Mouse (Mus musculus) testis, postnatal 14 days (tissue): ENCODE measurements around the gene Faim2.

Experiments
- DNase-seq: peaks from one replicate; pipeline ENCODE4 v3.0.0; 2021; ENCODE audit warnings: low spot score

The Faim2 gene

DNA sequence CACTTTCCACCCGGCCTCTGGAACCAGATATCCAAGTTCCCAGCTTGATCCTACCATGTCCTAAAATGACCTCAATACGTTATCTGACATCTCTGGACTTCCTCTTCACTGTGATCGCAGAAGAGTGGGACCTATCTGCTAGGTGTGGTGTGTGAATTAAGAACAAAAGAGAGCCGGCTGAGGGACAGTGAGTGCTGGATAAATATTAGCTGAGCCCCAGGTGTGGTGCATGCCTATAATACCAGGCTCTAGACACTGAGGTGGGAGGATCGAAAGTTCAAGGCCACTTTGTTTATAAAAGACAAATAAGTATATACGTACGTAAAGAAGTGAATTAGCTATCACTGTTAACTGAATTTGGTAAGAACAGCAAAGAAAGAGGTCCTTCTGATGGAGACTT, 18.1 kb downstream of the Faim2 start:
- no peak for DNase-seq

DNA sequence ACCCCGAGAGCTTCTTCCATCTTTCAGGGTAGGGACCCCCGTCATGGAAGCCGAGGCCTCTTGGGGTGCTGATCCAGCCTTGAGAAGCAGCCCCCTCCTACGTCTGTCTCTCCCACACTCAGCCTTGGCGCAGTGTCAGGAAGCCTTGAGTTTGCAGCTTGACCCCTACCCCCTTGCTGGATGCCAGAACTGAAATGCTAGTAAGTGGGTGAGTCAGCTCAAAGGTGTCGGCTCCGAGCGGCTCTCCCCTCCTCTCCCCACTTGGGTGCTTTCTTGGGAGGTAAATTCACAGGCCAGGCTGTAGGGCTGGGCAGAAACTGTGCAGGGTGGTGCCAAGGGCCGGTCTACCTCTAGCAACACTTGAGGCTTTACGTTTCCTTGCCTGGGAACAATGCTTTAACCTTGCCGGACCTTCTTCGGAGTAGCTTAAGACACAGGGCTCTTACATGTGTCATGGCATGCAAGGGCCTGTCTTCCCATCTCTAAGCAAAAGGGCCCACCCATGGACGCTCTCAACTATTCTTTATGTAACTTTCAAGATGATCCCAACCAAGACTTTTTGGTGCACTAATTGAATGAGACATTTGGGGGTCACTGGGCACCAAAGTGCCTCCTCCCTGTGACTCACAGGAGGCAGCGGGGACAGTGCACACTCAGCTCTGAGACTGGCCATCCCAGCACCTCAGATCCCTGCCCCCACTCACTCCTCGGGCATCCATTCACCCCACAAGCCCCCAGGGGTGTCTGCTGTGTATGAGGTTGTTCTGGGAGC, 22.5 kb downstream of the Faim2 start:
- DNase-seq, result no peak

DNA sequence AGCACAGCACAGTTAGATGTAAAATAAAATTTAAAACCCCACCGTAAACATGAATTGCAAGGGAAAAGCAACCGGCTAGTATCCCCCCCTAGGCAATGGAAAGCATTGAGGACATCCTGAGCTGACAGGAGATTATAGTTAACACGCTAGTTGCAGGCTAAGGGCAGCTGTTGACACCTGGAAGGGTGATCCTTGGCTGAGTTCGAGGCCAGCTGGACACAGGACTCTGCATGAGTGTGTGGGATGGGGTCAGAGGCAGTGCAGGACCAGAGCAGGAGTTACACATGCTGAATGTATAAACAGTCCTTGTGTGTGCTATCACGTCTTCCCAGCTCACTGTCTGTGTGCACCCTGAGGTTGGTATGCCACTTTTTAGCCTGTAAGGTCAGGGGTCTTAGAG, 24.7 kb downstream of the Faim2 start:
- no peak for DNase-seq

DNA sequence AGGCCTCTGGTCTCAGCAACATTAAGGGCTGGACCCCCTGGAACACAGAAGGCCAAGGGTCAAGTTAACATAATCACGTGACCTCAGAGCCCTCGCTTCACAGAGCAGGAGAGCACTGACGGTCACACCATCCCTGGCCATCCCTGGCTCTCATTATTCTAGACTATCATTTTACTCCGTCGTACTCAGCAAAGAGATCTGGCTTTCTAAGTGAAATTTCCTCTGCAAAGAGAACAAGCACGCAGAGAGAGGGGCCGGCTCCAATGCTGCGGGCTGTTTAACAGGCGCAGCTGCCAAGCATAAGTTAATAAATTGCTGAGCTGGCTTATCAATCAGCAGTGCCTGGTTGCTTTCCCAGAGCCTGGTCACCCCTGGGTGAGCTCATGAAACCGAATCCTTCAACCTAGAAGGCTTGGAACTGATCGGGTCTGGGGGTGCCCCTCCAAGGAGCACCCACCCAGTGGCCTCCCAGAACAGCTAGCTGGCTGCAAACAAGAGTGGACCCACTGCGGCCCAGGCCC, 25.6 kb downstream of the Faim2 start:
- DNase-seq, result no peak

DNA sequence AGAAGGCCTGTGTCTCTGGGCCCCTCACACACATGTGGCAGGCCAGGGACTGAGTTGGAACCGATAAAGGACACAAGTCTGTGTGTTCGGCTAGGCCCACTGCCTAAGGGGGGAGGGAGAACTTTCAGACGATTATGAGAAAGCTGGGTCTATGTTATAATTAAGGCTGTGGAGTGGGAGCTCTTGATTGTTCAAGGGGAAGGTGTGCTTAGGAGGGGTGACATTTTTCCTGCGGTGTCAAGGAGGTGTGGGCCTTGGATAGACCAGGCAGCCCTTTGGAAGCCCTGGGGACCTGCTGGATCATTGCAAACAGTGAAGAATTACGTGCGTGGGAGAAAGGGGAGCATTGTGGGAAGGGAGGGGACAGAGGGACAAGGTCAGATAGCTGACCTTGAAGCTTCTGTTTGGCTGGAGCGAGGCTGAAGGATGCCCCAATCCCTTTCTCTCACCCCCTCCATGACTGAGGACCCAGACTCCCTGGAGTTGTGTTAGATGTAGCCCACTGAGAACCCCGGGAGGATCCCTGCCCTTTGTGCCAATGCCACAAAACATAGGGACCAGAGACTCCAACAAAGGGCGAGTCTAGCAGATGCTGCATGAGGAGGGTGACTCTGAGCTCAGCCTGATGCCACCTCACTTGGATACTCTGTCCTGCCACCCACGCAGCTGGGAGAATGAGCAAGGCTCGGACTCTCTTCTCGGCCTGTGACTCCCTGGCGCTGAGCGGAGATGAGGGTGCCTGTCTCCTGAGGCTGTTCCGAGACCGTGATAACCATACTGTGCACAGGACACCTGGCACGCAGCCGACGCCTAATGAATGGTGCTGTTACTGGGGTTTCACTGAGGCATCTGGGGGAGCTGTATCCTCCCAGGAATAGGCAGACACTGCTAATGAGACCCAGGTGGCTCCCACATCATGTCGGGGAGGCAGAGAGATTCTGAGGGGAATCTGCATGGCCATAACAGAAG, 26.4 kb downstream of the Faim2 start:
- peak; percentile 86 for DNase-seq

DNA sequence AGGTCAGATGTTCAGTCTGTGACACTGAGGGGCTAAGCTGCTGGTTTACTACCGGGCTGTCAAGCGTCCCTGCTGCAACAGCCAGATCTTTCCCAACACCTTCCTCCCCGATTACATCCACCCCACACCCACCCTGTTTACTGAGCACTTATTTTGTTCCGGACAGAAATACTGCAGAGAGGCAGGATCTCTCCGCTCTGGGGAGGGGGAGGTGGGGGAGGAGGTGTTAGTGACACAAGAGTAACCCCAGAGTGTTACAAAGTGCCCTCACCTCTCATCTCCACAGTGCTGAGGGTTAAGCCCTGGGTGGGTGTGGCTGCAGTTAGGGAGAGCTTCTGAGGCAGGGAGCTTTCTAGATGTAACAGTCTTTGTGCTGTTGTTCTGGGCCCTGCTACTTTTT, 27.6 kb downstream of the Faim2 start:
- no peak for DNase-seq

DNA sequence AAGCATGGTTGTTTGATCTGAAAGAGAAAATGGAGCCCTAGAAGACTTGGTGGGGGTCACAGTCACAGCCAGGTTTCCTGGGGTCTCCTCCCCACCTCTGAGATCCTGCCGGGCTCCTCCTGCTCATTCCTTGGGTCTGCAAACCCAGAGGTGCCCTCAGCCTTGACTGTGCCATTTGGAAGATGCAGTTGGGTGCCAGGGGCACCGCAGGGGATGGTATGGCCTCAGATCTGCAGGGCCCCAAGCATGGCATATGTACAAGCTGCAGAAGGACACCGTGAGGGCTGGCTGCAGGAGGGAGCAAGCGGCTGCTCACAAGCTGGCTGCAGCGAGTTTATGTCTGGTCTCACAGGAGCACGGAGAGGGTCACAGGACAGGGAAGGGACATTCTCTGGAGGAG, 28.2 kb downstream of the Faim2 start:
- DNase-seq, result no peak

DNA sequence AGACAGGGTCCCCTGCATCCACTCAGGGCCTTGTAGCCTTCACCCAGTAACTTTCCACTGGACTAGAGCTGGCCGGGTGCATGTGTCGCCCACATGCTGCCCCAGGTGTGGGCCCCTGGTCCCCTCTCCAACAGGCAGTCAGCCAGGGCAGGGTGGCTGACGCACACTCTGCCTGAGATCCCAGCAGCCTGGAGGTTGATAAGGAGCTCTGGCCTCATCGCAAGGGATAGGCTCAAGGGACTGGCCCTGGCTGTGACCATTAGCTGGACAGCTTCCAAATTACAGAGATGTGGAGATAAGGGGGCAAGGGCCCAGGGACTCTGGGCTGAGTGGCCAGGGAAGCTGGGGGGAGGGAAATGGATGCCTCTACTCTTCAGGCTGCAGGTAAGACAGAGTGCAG, 29.2 kb downstream of the Faim2 start:
- DNase-seq, result peak; percentile 61

DNA sequence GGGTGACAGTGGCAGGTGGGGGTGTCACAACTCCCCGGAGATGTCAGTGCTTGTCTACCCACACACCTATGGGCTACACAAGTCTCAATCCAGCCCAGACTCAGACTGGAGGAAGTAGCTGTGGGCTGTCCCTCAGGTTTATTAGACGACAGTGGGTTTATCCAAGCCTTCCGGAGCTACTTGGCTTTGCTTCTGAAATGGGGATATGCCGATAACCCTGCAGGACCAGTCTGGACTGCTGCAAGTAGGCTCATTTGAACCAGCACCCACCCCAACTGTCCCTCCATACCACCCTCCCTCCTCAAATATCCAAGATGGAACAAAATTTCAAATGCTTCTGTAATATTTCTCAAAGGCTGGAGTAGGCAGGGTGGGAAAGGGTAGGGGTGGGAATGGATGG, 29.6 kb downstream of the Faim2 start:
- DNase-seq, result no peak

DNA sequence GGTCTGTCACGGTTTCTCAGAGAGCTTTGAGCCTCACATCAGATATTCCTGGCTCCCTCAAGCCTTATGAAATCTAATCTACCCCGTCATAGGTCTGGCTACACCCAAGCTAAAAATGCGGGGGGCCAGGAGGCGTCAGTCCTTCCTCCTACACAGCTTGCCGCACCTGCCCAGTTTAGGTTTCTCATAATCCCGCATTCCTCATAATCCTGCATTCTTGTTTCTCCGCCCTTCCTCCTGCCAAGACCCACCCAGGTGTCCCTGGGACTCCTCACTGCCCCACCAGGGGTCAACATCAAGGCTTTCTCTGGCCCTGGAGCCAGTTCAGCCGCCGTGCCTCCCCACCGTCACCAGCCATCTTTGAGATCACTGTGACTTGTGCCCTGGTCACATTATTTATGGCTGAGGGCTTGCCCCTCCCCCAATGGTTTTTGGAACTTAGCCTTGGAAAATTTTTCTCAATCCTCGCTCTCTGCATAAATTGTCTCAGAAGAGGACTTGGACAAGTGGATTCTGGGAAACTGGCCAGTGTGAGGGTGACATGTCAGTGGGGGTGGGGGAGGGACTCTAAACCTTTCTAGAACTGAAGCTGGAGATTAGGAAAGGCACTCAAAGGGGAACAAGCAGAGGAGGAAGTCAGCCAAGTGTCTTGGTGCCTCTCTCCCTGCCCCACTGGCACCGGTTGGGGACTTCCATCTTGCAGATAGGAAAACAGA, 30.3 kb downstream of the Faim2 start:
- peak; percentile 46 for DNase-seq

DNA sequence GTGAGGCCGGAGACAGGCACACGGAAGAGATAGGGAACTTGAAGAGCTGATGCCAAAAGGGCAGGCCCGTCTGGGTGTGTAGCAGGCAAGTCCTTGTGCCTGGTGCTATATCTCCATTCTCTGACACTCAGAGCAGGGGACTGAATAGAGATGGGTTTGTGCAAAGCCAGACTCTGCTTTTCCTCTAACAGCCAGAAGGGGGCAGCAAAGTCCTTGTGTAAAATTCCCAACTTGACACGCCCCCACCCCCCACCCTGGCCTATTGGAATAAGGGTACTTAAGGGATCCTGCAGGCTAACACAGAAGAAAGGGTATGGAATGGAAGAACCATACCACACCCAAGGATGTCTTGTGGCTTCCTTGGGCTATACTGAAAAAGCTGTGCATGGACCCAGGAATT, 30.9 kb downstream of the Faim2 start:
- DNase-seq, result peak; percentile 47

DNA sequence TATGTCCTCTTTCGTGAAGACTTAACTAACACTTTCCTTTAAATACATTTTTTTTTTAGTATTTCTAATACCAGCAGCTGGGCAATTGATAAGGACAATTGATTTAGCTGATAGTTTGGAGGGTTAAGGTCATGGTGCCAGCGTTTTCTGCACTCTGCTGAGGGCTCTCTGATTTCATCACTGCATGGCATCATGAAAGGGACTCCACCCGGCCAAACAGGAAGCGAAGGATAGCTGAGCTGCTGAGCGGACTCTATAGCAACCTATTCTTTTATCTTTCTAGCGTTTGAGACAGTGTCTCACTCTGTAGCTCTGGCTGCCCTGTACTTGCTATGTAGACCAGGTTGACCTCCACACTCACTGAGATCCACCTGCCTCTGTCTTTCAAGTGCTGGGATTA, 43.2 kb downstream of the Faim2 start:
- DNase-seq, result no peak

DNA sequence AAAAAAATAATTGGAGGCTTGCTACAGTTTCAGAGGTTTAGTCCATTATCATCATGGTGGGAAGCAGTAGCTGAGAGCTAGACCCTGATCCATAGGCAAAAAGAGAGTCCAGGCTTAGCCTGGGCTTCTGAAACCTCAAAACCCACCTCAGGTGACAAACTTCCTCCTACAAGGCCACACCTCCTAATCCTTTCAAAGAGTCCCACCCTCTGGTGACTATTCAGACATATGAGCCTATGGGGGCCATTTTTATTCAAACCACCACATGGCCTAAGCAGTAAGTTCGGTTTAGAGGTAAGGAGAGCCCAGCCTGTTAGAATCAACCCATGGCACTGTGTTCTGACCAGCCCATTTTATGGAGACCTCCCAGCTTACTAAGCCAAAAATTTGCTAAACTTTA, 52.2 kb downstream of the Faim2 start:
- no peak for DNase-seq

DNA sequence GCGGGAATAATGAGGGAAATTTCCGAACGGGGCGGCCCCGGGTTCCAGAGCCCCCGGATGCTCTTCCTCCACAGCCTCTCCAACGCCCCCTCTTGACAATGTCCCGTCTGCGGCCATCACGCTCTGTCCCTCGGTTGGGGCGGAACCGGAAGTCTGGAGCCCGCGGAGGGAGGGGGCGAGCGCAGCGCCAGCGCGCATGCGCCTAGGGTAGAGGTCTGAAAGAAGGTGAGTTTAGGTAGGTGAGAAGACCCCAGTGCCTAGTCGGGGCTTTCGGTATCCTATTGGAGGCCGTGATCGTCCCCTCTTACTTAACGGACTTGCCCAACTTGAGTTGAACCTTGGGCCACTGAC, 53.4 kb downstream of the Faim2 start, which contains the start of gene Bcdin3d:
TSS of gene Bcdin3d (minus strand) at position 155 of the 351 bp plus-strand sequence.
- DNase-seq, result peak; percentile 88

DNA sequence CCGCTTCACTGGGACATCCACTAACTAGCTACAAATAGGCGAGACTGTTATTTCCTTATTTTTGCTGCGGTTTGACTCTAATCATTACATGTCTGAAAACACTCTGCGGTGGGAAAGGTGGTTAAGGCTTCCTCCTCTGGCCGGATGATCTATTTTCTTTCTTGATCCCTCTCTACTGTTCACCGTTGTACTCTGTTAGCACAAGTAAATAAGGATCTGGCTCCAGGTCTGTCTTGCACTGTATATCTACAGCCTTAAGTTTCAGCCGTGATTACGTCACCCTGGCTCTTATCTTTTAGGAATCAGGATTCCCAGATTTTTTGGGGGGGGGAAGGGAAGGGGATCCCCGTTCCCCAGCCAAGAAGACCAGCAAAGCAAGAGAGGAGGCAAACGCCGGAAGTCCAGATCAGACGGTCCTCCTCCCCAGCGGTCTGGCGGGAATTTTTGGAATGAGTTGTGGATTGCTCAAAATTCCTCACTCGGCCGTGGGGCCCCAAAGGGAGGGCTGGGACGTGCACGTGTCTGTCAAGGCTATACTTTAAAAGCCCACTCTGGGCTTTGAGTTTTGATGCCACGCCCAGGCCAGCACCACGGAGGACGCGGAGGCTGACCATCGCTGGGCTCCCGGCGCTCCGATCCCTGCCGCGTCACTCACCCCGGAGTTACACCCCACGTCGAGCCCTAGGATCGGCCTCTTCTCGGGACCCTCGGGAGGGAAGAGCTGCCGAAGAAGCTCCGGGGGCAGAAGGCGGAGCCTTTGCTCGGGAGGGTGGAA, 54.0 kb downstream of the Faim2 start:
- peak; percentile 59 for DNase-seq

DNA sequence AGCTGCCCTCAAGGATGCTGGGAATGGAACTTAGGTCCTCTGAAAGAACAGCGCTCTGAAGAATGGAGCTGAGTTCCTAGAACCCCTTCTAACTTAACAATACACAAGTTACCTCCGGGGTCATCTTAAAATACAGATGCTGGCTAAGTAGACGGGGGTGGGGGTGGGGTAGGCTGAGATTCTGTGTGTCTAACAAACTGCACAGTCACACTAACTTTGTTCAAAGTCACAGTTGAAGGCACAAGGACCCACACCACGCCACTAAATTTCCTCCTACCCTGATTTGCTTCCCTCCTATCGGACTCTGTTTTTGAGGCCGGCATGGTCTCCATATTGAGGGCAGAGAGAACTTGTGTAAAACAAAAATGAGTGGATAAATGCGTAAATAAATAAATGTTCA, 55.0 kb downstream of the Faim2 start:
- DNase-seq, result no peak

DNA sequence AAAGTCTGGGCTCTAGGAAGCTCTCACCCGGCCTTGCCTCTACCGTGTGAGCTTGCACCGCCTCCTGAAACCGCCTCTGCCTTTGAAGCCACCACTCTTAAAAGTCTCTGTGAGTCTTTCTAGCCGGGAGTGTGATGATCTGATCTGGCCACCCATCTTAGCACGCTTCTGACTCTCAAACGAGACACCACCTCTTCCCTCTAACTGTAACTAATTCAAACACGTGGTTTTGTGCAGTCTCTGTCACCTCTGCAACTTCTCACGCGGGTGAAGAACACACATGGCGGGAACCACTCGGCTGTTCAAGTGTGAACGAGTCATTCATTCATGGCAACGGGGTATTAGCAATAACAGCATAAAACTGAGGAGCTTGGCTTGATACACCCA, 56.3 kb downstream of the Faim2 start:
- no peak for DNase-seq

DNA sequence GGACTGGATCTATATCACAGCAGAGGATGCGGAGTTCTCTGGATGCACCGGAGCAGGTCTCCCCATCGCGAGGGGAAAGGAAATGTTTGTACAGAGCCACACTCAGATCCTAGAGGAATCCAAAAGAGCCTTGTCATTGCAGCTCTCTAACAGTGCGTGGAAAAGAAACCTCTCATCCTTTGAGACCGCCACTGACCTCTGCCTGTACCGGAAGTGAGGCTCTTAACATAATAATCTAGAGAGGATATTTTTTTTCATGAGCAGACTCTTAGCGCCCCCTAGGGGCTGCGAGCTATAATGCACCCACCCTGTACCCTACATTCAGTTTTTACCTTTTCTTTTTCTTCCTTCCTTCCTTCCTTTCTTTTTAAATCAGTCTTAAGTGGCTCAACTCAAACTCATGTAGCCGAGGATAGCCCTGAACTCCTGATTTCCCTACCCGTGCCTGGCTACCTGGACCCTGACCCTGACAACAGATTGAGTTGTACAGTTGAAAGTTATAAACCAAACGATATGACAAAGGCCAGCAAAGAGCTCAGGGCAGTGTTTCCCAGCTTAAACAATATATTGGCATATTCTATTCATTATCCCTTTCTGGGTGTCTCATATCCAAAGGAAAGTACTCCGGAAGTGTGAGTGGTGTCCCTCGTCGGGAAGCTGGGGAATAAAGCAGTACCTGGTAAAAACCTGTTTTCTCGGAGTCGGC, 56.8 kb downstream of the Faim2 start:
- DNase-seq, result peak; percentile 37

DNA sequence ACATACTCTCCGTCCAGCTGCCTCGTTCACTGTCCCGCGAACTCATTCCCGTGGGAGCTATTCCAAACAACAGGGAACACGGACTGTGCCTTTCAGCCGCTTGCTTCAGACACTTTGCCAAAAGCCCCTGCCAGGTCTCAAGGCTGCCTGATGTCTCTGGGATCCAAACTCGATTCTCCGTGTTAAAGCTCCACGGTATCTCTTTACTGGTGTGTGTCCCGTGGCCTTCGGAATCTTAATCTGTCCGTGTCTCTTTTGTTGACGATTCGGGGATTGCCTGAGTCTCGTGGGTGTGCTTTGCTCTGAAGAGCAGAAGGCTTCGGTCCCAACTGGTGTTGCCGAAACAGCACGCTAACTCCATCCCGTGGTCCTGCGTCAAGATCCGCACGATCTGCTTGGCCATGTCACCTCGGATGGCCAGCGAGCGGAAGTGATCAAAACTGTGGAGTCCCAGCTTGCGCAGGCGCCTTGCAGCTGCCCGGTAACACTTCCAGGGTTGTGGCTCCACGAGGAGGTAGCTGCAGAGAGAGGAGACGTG, 57.7 kb downstream of the Faim2 start:
- DNase-seq, result peak; percentile 67

DNA sequence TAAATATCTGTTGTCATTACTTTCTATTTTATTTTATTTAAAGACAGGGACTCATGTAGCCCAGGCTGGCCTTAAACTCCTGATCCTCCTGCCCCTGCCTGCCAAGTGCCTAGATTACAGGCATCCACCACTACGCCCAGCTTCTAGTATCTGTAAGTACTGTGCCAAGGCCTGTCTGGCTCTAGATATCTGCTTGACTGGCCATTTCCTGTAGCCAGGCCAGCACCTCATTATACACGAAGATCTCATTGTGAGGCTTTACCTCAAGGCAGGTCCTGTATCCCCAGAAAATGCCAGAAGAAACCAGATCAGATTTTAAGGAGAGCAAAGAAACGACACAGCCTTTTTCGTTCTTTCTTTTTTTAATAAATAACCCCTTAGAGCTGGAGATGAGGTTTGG, 58.2 kb downstream of the Faim2 start:
- DNase-seq, result no peak

DNA sequence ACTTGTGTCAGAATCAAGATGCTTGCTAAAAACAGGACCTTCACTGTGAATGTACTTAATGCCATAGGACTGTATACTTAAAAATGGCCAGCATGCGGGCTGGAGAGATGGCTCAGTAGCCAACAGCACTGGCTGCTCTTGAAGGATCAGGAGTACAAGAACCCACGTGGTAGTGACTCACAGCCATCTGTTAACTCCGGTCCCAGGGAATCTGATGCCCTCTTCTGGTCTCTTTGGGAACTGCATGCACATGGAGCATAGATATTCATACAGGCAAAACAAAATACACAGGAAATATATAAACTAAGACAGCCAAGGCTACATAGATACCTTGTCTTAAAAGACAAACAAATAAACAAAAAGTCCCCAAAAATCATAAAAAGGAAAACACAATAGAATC, 58.9 kb downstream of the Faim2 start:
- peak; percentile 76 for DNase-seq
